Mouse (Mus musculus): ENCODE data around the gene Gm49358.

DNA sequence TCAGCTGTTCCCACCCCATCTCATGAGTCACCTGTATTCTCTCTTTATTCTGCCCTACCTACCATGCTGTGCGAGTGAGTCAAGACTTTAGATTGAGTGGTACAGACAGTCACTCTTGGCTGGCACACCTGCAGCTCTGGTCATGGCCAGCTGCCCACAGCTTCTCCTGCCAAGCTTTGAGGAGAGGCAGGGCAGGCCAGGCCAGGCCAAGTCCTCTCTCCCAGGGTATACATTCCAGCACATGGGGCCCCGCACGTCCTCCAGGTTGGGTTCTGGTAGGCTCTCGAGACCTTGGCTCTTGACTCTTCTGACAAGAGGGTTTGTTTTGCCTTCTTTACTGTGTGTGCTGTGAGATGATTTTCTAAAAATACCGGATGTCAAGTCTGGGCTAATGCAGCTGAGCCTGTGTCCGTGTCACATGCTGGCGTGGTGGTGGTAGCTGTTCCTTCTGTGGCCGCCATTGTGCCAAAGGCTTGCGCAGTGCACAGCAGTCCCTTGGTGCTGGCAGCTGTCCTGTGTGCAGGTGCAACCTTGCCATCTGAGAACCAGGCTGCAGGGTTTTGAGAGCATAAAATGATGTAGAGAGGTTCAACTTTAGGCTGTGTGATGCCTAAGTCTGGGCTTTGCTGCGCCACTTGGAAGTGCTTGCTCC lies 62.2 kb downstream of the Gm49358 start:
- no peak for TF ChIP-seq EP300 (IDR thresholded peaks at IDR 0.05; ENCODE audit: low read depth)
- no peak for TF ChIP-seq CTCF (IDR thresholded peaks at IDR 0.05; ENCODE audit: low read depth)

Measured in liver, postnatal 0 days (tissue).